Mouse (Mus musculus): Measurements from ENCODE around the gene Kif2c. TPM values are rescaled to one million over a fixed set of nuclear protein-coding genes. Genes with fewer than 3 reads are reported as not detected.
"Not testable (repeated sequence)": the region's sequence is repeated elsewhere in the genome, so short reads cannot be mapped to it uniquely, and the experiment has no call there.

Gene Kif2c
- total RNA-seq, 2 experiments from 2014 or later = 30.3 to 50.4 TPM

DNA sequence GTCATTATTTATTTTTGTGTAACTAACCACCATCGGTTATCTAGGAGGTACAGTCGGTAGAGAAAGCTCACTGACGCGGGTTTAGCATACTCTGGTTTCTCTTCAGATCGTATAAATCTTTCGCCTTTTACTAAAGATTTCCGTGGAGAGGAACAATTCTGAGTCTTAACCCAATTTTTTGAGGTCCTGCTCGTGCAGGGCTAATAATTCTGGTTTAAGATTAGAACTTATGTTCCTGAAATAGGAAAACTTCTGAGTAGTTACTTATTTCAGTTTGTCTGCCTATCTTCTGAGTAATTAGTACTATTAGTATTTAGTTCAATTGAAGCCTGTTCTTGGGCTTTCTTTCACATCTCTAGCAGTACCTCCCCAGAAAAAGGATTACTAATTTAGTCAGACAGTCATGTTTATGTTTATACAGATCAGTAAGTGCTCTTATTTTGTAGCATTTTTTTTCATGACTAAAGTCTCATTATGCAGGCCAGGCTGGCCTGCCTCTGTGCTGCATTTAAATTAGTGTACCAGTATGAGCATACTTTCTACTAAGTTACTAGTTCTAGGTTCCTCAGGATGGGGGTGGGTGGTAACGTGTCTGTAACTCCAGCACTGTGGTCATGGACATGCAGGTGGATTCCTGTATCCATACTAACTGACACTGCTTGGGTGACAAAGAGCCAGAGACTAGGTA lies 7.6 kb upstream of the Kif2c start:
- ATAC-seq (ENCODE audit: poor library complexity, severe bottlenecking) = peak; percentile 75

DNA sequence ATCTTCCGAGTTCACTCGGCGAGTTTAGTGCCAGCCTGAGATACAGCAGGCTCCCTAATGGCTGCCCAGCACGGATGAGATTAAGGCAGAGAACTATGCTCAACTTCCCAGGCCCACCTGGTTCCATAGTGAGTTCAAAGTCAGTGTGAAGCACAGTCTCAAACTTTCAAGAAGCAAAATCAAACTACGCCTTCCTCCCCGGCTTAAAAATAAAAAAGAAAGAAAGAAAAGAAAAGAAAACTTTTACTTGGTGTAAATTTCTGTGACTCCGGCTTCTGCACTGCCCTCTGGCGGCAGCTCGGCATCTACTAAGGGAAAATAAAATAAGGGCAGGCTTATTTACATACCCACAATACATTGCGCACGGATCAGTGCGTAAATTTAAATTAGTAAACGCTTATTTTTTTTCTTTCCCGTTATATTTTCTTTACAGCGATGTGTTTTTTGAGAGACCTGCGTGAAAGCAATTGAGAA lies 7.0 kb upstream of the Kif2c start:
- ATAC-seq (ENCODE audit: poor library complexity, severe bottlenecking) = peak; percentile 79

DNA sequence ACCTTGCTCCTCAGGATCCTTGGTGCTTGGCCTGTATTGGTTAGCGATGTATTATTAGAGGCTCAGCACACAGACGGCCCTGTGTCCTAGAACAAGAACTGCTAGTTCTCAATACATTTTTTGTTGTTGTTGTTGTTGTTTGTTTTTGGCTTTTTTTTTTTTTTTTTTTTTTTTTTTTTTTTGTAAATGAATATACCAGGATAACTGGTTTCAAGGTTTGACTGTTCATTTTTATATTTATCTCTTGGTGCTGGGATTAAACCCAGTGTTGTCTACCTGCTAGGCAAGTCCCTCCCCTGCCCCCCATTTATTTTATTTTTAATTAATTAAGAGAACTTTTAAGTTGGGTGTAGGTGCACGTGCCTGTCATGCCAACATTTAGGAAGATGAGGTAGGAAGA lies 6.5 kb upstream of the Kif2c start:
- ATAC-seq (ENCODE audit: poor library complexity, severe bottlenecking) = no peak

DNA sequence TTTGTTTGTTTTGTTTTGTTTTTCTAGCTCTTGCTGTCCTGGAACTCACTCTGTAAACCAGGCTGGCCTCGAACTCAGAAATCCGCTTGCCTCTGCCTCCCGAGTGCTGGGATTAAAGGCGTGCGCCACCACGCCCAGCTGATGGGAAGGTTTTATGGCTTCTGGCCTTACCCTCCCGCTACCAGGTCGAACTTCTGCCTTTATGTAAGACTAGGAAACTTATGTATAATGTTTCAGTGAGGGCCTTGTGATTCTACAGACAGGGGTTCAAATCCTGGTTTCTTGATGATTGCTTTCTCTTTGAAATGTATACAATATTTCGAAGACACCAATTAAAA lies 289 bp upstream of the Kif2c start:
- not testable (repeated sequence) for ATAC-seq (ENCODE audit: poor library complexity, severe bottlenecking)

DNA sequence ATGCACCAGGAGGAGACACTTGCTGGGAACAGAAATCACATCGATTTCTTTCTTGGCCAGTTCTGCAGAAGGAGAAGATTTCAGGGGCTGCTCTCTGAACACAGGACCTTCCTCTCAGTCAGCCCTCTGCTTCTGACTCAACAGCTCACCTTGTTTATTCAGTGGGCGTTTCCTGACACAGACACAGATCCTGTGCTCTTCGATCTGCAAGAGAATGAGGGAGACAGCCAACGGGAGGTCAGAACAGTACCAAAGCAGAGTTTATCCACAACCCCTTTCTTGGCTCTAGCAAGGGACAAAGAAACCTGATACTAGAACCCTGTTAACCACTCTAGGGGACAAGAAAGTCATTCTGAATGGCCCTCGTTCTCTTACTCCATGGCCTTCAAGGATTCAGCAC lies 12.5 kb downstream of the Kif2c start:
- ATAC-seq (ENCODE audit: poor library complexity, severe bottlenecking) = no peak

DNA sequence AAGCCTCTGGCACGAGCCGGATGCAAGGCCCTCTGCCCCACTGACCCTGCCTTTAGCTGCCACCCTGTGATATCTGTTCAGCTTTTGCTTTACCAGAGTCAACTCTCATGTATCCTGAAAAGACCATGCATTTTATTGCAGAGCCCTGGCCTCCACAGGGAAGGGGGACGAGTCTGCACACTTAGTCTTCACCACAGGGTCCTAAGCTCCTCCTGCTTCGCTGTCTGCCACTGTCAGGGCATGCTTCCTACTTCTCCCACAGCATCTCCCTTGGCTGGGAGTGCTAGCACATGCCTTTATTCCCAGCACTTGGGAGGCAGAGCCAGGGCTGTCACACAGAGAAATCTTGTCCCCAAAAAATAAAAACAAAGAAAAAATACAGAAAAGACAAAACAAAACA lies 21.3 kb downstream of the Kif2c start:
- no peak for ATAC-seq (ENCODE audit: poor library complexity, severe bottlenecking)

DNA sequence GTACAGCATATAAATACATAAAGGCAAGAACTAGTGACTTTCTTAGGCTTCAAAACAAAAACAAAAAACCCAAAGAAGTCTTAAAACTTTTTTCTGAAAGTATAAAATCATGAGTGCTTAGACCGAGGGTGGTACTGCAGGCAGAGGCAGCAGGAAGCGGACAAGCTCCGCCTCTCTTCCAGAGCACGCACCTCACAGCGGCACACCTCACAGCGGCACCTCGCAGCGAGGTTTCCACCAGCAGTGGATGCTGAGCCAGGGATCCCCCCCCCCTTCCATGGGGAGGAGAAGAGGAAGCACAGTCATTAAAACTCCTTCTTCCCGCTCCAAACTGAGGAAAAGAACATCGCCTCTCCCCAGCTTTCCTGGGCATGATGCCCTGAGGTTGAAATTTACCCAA lies 22.8 kb downstream of the Kif2c start:
- ATAC-seq (ENCODE audit: poor library complexity, severe bottlenecking) = no peak

DNA sequence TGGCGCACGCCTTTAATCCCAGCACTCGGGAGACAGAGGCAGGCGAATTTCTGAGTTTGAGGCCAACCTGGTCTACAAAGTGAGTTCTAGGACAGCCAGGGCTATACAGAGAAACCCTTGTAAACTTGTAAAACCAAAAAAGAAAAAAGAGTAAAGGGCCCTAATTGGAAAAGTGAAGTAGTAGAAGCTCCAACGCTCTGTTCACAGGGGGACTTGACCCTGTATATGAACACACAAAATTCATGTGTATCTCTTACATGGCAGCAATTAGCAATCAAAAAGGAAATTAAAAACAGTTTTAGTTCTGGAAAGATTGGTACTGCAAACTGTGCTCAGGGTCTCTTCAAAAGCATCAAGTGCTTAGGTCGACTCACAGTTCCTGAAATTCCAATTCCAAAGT lies 26.1 kb downstream of the Kif2c start:
- ATAC-seq (ENCODE audit: poor library complexity, severe bottlenecking) = no peak

DNA sequence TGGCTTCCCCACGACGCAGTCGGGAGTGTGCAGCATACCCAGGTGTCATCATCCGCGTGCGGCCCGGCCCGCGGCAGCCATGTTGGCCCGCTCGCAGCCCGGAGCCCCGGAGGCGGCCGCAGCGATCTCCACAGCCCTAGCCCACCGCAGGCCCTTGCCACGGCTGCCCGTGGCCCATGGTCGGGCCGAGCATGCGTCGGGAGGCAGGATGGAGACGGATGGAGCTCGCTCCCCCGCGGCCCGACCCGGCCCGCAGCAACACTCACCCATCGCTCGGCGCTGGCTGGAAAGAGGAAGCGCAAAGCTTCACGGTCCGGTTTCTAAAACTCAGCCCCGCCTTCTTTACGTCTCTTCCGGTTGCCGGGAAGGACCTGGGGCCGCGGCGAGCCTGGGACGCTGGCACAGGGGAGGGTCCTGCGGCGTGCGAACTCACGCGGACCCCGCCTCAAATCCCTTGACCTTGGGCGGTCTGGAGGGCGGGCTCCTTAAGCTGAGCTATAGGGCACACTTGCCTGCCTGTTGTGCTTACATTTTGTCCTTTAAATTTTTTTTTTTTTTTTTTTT lies 26.6 kb downstream of the Kif2c start, which contains the start of gene Rps8:
Gene Rps8 (minus strand): TSS at position 452 of the 564 bp plus-strand sequence.
- peak; percentile 97 for ATAC-seq (ENCODE audit: poor library complexity, severe bottlenecking)

DNA sequence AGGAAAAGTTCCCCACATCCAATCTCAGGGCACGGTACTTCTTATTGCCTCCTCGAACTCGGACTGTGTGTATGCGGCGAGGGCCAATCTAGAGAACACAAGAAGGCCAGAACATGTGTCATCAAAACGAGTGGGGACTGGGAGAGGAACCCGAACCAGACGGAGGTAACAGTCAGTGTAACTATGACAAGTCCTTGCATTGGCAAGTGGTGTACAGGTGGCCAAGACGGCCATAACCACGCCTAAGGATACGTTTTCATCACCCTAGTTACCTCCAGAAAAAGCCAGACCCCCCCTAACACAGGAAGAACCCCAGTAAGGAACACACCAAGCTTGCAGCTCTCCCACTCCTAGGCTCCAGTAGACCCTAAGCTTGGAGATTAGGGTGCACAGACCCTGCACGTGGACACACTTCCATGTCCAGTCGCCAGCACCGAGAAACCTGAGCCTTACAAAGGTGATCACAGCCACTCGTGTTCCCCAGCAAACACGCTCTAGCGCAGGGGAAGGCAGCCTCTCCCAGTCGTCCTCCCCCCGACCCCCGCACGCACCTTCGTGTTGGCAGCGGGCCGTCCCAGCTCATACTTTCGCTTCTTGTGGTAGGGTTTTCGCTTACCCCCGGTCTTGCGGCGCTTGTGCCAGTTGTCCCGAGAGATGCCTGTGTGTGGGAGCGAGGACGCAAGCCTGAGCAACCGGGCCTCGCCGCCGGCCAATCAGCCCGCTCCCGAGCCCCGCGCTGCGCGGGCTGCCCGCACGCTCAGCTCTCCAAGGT lies 27.2 kb downstream of the Kif2c start:
- peak; percentile 16 for ATAC-seq (ENCODE audit: poor library complexity, severe bottlenecking)

DNA sequence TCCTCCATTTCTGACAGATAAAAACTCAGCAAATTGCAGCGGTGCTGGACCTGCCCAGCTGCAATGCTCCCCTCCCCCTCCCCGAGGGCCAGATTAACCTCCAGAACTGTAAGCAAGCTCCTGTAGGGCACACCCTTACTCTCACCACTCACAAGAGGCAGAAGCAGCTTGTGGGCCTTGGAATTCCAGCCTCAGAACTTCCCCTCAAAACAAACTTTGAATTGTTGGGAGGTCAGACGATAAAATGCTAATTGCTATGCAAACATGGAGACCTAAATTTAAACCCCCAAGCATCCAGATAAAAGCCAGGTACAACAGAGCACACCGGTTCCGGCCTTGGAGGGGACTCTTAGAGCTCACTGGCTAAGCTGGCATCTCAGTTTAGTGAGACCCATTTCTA lies 29.7 kb downstream of the Kif2c start:
- no peak for ATAC-seq (ENCODE audit: poor library complexity, severe bottlenecking)

DNA sequence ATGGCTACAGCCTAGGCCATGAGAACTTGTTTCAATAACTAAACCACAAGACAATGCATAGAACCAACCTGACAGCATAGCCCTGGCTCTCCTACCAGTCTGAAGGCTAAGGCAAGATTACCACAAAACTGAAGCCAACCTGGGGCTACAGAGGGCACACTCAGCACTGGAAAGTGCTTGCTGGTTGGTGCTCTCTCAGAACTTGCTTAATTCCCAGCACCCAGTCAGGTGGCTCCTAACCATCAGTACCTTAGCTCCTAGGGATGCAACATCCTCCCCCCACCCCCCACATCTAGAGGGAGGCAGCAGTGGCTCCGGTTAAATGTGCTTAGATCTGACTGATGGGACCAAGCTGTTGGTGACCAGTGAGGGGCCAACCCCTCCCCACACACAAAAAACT lies 31.0 kb downstream of the Kif2c start:
- no peak for ATAC-seq (ENCODE audit: poor library complexity, severe bottlenecking)

DNA sequence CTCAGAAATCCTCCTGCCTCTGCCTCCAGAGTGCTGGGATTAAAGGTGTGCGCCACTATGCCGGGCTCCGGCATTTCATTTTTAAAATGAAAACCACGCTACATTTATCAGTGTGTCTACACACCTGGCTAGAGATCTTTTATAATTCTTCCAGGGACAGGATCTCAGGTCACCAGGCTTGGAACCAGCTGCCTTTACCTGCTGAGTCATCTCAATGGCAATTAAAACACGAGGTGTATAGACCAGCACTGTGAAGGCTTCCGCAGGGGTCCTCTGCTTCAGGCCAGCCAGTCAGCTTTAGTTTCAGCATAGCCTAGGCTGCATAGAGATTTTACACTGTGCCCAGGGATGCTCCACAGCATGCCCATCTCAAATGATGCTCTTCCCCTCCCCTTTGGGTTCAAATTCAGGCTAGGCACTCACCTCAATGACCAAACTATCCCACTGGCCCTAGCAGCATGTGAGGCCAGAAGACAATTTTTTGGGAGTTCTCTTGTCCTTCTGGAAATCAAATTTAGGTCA lies 32.2 kb downstream of the Kif2c start:
- no peak for ATAC-seq (ENCODE audit: poor library complexity, severe bottlenecking)

DNA sequence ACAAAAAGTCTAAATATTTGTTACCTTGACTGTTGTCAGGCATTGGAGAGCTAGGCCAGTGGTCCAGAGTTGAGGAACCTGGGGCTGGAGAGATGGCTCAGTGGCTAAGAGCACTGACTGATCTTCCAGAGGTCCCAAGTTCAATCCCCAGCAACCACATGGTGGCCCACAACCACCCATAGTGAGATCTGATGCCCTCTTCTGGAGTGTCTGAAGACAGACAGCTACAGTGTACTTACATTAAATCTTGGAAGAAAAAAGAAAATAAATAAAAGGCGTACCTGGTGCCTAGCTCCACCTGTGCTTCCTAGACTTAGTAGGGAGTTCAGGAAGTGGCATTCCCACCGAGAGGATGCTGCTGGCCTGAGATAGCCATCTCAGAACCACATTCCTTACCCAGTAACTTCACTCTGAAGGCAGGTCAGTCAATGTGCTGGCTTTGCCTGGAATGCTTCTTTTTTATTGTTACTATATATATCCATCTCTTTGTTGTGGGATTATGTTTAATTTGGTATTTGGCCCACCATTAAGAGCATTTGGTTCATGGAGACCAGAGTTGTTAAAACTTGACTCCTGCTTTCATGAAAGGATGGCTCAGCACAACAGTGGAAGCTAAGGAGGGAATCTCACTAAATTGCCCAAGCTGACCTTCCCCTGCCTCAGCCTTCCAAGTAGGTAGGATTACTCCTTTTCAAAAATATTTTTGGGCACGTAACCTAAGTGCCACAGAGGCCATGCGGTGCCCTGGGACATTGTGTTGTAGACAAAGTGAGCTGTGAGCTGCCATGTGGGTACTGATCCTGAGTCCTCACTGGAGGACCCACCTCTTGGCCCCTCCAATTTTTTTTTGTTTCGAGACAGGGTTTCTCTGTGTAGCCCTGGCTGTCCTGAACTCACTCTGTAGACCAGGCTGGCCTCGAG lies 32.9 kb downstream of the Kif2c start:
- no peak for ATAC-seq (ENCODE audit: poor library complexity, severe bottlenecking)

DNA sequence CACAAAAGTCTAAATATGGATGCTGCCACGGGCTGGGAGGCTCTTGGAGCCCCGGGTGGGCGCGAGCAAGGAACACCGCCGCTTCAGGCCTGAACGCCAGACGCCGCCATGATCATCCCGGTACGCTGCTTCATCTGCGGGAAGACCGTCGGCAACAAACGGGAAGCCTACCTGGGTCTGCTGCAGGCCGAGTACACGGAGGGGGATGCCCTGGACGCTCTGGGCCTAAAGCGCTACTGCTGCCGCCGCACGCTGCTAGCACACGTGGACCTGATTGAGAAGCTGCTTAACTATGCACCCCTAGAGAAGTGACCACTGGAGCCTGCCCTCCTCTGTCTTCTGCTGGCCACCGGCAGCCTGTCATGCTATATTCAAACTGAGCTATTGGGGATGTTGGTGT lies 33.6 kb downstream of the Kif2c start:
- no peak for ATAC-seq (ENCODE audit: poor library complexity, severe bottlenecking)

DNA sequence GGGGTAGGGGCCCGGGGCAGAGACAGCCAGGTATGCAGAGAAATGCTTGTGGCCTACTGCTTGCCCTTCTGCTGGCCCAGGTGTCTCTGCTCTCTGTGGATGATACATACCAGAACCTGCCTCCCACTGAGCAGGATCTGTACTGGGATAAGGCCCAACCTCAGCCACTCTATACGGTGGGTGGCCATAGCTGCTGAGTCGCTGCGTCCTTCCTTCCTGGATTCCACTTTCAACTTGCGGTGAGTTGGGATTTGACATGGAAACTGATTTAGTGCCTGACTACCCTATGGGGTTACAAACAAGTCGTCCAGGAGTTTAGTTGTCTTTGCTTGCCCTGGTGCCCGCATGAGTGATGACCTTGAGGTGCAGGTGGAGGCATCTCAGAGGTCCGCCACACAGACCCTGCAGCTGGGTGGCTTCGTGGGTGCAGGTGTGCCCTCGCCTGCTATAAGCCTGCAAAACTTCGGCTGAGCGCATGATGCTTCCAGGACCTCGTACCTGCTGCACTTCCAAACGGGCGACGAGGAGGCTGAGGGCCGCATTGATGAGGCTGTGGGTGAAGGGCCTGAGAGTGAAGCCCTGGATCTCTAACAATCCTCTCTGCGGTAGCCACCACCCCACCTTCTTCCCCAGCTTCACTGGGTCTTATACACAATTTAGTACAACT lies 34.3 kb downstream of the Kif2c start:
- ATAC-seq (ENCODE audit: poor library complexity, severe bottlenecking) = no peak

DNA sequence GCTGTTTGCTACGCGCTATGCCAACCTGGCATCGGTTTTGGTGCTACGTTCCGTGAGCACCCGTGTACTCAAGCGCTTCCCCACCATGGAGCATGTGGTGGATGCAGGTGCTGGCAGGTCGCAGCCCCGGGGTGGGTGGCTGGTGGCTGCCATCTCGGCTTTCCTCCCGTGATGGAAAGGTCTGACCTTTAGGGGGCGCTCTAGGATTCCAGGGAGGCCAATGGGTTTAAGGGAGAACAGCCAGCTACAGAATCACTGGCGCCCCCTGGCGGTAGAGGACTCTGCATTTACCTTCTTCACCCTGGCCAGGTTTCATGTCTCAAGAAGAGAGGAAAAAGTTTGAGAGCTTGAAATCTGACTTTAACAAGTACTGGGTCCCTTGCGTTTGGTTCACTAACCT lies 36.3 kb downstream of the Kif2c start:
- ATAC-seq (ENCODE audit: poor library complexity, severe bottlenecking) = peak; percentile 95

DNA sequence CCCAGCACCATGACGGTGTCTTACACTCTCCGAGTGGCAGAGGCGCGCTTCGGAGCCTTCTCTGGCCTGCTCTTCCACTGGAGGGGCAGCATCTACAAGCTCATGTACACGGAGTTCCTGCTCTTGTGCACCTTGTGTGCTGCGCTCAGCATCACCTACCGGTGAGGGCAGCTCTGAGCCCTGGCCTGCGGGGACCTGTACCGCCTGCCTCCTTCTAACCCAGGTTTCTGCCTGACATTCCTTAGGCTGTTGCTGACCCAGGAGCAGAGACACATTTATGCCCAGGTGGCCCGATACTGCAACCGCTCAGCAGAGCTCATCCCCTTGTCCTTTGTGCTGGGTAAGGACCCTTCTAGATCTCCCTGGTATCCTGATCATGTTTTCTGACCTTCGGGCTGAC lies 37.2 kb downstream of the Kif2c start:
- no peak for ATAC-seq (ENCODE audit: poor library complexity, severe bottlenecking)

DNA sequence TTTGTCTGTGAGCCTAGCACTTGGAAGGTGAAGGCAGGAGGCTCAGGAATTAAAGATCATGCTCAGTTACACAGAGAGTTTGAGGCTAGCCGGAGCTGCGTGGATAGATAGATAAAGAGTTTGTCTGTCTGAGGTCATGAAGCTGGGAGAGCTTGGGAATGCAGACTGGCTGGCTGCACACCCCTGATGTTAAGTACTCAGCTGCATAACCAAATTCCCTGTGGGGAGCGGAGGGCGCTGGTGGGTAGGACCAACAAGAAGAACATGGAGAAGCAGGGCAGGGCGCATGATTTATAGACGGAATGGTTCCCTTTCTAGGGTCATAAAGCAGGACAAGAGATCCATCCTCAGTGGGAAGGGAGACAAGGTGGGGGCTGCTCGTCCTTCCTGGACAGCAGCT lies 39.4 kb downstream of the Kif2c start:
- ATAC-seq (ENCODE audit: poor library complexity, severe bottlenecking) = no peak

DNA sequence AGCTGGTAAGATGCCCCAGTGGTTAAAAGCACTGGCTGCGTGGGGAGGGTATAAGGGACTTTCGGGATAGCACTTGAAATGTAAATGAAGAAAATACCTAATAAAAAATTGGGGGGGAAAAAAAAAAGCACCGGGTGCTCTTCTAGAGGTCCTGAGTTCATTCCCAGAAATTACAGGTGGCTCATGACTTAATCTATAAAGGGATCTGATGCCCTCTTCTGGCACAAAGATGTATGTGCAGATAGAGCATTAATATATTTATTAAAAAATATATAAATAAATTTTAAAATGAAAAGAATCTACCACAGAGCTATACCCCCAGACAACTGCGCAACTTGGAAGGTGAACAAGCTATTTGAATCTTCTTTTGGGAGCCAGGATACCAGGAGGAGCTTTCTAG lies 41.8 kb downstream of the Kif2c start:
- ATAC-seq (ENCODE audit: poor library complexity, severe bottlenecking) = no peak
